Mouse (Mus musculus): Measurements from ENCODE around the gene Sec14l1. TPM values are rescaled to one million over a fixed set of nuclear protein-coding genes. Genes with fewer than 3 reads are reported as not detected.

Sec14l1 gene
- polyA plus RNA-seq, 1 experiment from 2014 or later = 41.6 TPM

DNA sequence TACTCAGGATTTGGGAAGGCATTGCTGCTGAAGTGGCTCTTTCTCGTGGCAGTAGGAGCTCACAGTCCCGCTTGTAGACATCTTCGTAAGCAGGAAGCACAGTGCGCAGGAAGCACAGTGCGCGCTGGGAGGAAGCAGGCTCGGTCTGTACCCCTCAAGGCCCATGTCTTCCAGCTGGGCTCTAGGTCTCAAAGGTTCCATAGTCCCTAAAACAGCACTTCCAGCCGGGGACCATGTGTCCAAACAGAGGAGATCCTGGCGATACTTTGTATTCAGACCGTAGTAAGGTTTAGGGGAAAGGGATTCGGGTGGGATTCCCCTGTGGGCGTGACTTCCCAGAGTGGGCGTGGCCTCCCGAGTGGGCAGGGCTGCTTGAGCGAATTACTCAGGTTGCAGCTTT, 60.0 kb downstream of the Sec14l1 start:
- H3K9ac ChIP-seq (replicated peaks; ENCODE audit: low read depth, low read length) = no peak overlapping the region

DNA sequence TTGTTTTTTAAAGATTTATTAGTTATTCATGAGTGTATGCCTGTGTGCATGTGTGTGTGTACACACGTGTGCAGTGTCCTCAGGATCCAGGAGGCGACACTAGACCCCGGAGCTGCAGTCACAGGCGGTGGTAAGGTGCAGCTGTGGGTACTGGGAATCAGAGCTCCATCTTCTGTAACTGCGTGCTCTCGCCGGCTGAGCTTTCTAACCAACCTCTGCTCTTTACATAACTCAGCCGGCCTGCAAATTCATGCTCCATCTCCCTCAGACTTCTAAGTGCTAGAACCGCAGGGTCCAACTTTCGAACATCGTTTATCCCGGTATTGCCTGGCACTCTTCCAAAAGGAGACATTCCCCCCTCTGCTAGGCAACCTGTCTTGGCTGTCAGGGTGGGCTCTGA, 60.5 kb downstream of the Sec14l1 start:
- H3K4me1 ChIP-seq (ENCODE audit: control insufficient read depth, insufficient read depth, low read length) = peaks cover 5% of the 10 kb centered on the region; the same call in 1 of the 2 replicates
- no peak overlapping the region for H3K4me2 ChIP-seq (ENCODE audit: low read depth, low read length)
- H3K36me3 ChIP-seq (ENCODE audit: control insufficient read depth, insufficient read depth, low read length) = no peaks in the 10 kb centered on the region
- WGBS = 66% methylated on average over 12 of the region's 12 CpGs
- H3K9ac ChIP-seq (replicated peaks; ENCODE audit: low read depth, low read length) = no peak overlapping the region
- no peaks in the 10 kb centered on the region for H3K9me3 ChIP-seq (ENCODE audit: control insufficient read depth, low read length)
- no peak overlapping the region for H3K27ac ChIP-seq (ENCODE audit: low read depth, low read length)
- ATAC-seq (ENCODE audit: low read depth) = no peak
- no peak overlapping the region for H3K4me3 ChIP-seq (ENCODE audit: low read depth, low read length)
- no peaks in the 10 kb centered on the region for H3K27me3 ChIP-seq (ENCODE audit: control insufficient read depth, insufficient read depth, low read length)

More for the DNA sequence above, 60.0 kb downstream of the Sec14l1 start:
- Histone ChIP-seq H3K4me1 (ENCODE audit: control insufficient read depth, insufficient read depth, low read length) (peaks cover 5% of the 10 kb centered on the region; the same call in 1 of the 2 replicates), H3K4me3 (ENCODE audit: low read depth, low read length) (no peak overlapping the region), H3K36me3 (ENCODE audit: control insufficient read depth, insufficient read depth, low read length) (no peaks in the 10 kb centered on the region), H3K4me2 (ENCODE audit: low read depth, low read length) (peak overlapping the region; percentile 30), H3K27me3 (ENCODE audit: control insufficient read depth, insufficient read depth, low read length) (no peaks in the 10 kb centered on the region), H3K27ac (ENCODE audit: low read depth, low read length) (peak overlapping the region; percentile 34; the same call in 1 of the 2 replicates), H3K9me3 (ENCODE audit: control insufficient read depth, low read length) (no peaks in the 10 kb centered on the region)
- WGBS = 44% methylated on average over 15 of the region's 15 CpGs
- ATAC-seq (ENCODE audit: low read depth) = no peak

DNA sequence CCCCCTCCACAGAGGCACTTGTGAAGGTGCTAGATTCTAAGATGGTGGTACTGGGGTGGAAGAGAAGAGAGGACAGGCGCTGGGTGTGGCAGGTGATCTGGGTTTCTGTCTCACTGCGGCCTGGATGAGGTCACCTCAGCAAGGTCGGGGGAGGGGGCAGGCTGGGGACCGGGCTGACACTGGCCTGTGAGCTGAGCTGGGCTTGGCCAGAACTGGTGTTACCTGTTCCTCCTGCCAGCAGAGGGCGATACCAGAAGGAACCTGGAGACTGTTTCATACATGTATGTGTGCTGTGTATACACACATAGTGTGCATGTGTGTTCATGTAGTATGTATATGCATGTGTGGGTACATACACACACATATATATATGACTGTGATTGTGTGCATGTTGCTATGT, 61.3 kb downstream of the Sec14l1 start:
- WGBS = 36% methylated on average over 5 of the region's 5 CpGs
- no peak overlapping the region for H3K27ac ChIP-seq (ENCODE audit: low read depth, low read length)
- H3K4me2 ChIP-seq (ENCODE audit: low read depth, low read length) = no peak overlapping the region
- peaks cover 5% of the 10 kb centered on the region; the same call in 1 of the 2 replicates for H3K4me1 ChIP-seq (ENCODE audit: control insufficient read depth, insufficient read depth, low read length)
- no peak overlapping the region for H3K9ac ChIP-seq (replicated peaks; ENCODE audit: low read depth, low read length)
- no peaks in the 10 kb centered on the region for H3K9me3 ChIP-seq (ENCODE audit: control insufficient read depth, low read length)
- no peak overlapping the region for H3K4me3 ChIP-seq (ENCODE audit: low read depth, low read length)
- ATAC-seq (ENCODE audit: low read depth) = 0 out of 2 replicates have a peak, but pooled peaks have one; percentile 28
- H3K36me3 ChIP-seq (ENCODE audit: control insufficient read depth, insufficient read depth, low read length) = no peaks in the 10 kb centered on the region
- H3K27me3 ChIP-seq (ENCODE audit: control insufficient read depth, insufficient read depth, low read length) = no peaks in the 10 kb centered on the region

DNA sequence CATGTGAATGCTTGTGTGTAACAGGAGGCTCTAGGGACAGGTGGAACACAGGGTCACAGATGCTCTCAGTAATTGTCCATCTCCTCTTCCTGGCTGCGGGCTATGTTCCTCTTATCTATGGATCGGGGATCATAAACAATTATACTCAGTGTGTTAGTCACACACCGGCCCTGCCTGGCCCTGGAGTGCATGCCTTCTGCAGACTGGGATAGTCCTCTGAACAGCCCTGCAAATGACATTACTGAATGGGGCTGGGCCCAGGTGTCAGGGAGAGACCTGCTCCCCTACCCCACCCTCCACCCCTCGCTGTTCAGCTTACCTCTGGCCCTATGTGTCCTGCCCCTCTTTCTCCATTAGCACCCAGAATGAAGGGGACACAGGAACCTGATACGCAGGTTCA, 61.9 kb downstream of the Sec14l1 start:
- no peaks in the 10 kb centered on the region for H3K9me3 ChIP-seq (ENCODE audit: control insufficient read depth, low read length)
- 69% methylated on average over 5 of the region's 5 CpGs for WGBS
- H3K4me1 ChIP-seq (ENCODE audit: control insufficient read depth, insufficient read depth, low read length) = peaks cover 5% of the 10 kb centered on the region; the same call in 1 of the 2 replicates
- peak; percentile 25; the same call in 1 of the 2 replicates for ATAC-seq (ENCODE audit: low read depth)
- no peaks in the 10 kb centered on the region for H3K27me3 ChIP-seq (ENCODE audit: control insufficient read depth, insufficient read depth, low read length)
- H3K27ac ChIP-seq (ENCODE audit: low read depth, low read length) = no peak overlapping the region
- H3K4me3 ChIP-seq (ENCODE audit: low read depth, low read length) = no peak overlapping the region
- H3K36me3 ChIP-seq (ENCODE audit: control insufficient read depth, insufficient read depth, low read length) = no peaks in the 10 kb centered on the region
- H3K9ac ChIP-seq (replicated peaks; ENCODE audit: low read depth, low read length) = no peak overlapping the region; the same call in 1 of the 2 replicates
- no peak overlapping the region for H3K4me2 ChIP-seq (ENCODE audit: low read depth, low read length)

DNA sequence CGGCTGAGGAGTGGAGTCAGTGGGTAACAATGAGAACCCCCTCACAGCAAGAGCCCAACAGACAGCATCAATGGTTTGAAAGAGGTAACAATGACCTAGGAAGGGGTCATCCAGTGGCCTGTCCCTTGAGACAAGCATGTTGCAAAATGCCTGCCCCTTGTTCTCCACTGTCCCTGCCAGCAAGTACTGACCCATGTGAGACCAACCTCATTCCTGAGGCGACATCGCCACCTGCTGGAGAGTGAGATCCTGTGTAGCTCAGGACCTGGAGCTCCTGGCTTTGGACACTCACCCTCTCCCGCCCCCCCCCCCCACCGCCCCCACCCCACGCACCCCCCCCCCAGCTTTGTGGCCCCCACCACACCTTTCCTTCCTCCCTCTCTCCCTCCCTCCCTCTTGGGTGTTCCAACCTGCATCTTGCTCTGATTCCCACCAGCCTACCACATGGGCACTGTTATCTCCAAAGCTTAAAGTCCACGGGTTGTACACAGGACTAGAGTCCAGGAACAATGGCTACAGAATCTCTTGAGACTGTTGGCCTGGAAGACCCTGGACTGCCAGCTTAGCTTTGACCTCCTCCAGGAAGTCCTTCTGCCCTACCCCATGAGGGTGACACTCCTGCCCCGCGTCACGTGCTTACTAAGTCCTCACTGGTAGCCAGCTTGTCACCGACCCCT, 62.5 kb downstream of the Sec14l1 start:
- no peaks in the 10 kb centered on the region for H3K9me3 ChIP-seq (ENCODE audit: control insufficient read depth, low read length)
- H3K27ac ChIP-seq (ENCODE audit: low read depth, low read length) = no peak overlapping the region
- H3K9ac ChIP-seq (replicated peaks; ENCODE audit: low read depth, low read length) = no peak overlapping the region; the same call in 1 of the 2 replicates
- 67% methylated on average over 8 of the region's 11 CpGs for WGBS
- peak; percentile 81 for ATAC-seq (ENCODE audit: low read depth)
- peaks cover 5% of the 10 kb centered on the region; the same call in 1 of the 2 replicates for H3K4me1 ChIP-seq (ENCODE audit: control insufficient read depth, insufficient read depth, low read length)
- H3K4me2 ChIP-seq (ENCODE audit: low read depth, low read length) = no peak overlapping the region
- no peak overlapping the region for H3K4me3 ChIP-seq (ENCODE audit: low read depth, low read length)
- no peaks in the 10 kb centered on the region for H3K36me3 ChIP-seq (ENCODE audit: control insufficient read depth, insufficient read depth, low read length)
- H3K27me3 ChIP-seq (ENCODE audit: control insufficient read depth, insufficient read depth, low read length) = no peaks in the 10 kb centered on the region

DNA sequence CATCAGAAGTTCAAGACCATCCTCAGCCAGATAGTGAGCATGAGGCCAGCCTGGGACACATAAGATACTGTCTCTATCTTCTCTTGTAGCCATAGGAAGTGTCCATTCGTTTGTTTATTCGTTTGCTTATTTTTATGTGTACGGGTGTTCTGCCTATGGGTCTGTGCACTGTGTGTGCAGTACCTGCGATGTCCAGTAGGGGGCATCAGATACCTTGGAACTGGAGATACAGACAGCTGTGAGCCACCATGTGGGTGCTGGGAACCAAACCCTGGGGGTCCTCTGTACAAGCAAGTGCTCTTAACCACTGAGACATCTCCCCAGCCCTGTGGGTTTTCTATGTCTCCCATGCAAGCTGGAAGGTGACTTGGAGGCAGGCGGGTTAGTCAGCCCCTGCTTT, 64.9 kb downstream of the Sec14l1 start:
- H3K4me3 ChIP-seq (ENCODE audit: low read depth, low read length) = no peak overlapping the region
- H3K36me3 ChIP-seq (ENCODE audit: control insufficient read depth, insufficient read depth, low read length) = no peaks in the 10 kb centered on the region
- H3K9me3 ChIP-seq (ENCODE audit: control insufficient read depth, low read length) = no peaks in the 10 kb centered on the region
- no peak overlapping the region for H3K9ac ChIP-seq (replicated peaks; ENCODE audit: low read depth, low read length)
- H3K4me1 ChIP-seq (ENCODE audit: control insufficient read depth, insufficient read depth, low read length) = peaks cover 3% of the 10 kb centered on the region; the same call in 1 of the 2 replicates
- H3K27me3 ChIP-seq (ENCODE audit: control insufficient read depth, insufficient read depth, low read length) = no peaks in the 10 kb centered on the region
- no peak overlapping the region for H3K27ac ChIP-seq (ENCODE audit: low read depth, low read length)
- no peak for ATAC-seq (ENCODE audit: low read depth)
- WGBS = 89% methylated on average over 5 of the region's 5 CpGs
- H3K4me2 ChIP-seq (ENCODE audit: low read depth, low read length) = no peak overlapping the region

DNA sequence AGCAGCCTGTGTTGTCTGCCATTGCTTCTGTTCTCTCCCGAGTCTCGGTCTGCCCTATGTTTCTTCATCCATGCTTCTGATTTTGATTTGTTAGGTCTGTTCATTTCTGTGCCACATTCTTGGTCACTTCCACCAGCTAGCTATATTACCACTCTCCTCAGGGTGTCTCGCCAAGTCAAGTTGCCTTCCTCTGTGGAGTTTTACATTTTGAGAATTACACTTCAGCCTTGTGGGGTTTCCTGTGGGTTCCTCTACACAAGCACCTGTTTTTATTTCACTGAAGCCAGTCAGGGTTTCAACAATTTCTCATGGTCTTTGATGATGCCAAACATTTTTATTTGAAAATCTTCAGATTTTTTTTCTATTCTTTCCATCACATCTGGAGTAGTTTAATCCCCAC, 67.8 kb downstream of the Sec14l1 start:
- Histone ChIP-seq H3K9ac (replicated peaks; ENCODE audit: low read depth, low read length) (no peak overlapping the region), H3K36me3 (ENCODE audit: control insufficient read depth, insufficient read depth, low read length) (no peaks in the 10 kb centered on the region), H3K9me3 (ENCODE audit: control insufficient read depth, low read length) (no peaks in the 10 kb centered on the region), H3K4me1 (ENCODE audit: control insufficient read depth, insufficient read depth, low read length) (no peaks in the 10 kb centered on the region), H3K4me3 (ENCODE audit: low read depth, low read length) (no peak overlapping the region), H3K27me3 (ENCODE audit: control insufficient read depth, insufficient read depth, low read length) (no peaks in the 10 kb centered on the region), H3K4me2 (ENCODE audit: low read depth, low read length) (no peak overlapping the region), H3K27ac (ENCODE audit: low read depth, low read length) (no peak overlapping the region)
- WGBS = 90% methylated on average over 3 of the region's 3 CpGs
- no peak for ATAC-seq (ENCODE audit: low read depth)

DNA sequence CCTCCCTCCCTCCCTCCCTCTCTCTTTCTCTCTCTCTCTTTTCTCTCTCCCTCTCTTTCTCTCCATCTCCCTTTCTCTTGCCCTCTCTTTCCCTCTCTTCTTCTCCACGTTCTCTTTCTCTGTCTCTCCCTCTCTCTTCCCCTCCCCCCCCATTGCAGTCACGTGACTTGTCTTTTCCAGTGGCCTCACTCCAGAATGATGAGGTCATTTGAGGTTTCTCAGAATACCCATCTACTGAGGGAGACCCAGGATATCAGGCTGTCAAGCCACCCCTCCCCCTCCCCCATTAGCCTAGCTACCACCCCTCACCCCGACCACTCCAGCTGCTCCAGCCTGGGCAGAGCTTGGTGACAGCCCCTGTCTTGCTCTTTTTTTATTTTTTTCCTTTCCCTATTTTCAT, 68.3 kb downstream of the Sec14l1 start:
- Histone ChIP-seq H3K27me3 (ENCODE audit: control insufficient read depth, insufficient read depth, low read length) (no peaks in the 10 kb centered on the region), H3K36me3 (ENCODE audit: control insufficient read depth, insufficient read depth, low read length) (no peaks in the 10 kb centered on the region), H3K4me2 (ENCODE audit: low read depth, low read length) (no peak overlapping the region), H3K9ac (replicated peaks; ENCODE audit: low read depth, low read length) (no peak overlapping the region), H3K9me3 (ENCODE audit: control insufficient read depth, low read length) (no peaks in the 10 kb centered on the region), H3K27ac (ENCODE audit: low read depth, low read length) (no peak overlapping the region), H3K4me3 (ENCODE audit: low read depth, low read length) (no peak overlapping the region), H3K4me1 (ENCODE audit: control insufficient read depth, insufficient read depth, low read length) (no peaks in the 10 kb centered on the region)
- WGBS = 76% methylated on average over 3 of the region's 3 CpGs
- no peak for ATAC-seq (ENCODE audit: low read depth)

DNA sequence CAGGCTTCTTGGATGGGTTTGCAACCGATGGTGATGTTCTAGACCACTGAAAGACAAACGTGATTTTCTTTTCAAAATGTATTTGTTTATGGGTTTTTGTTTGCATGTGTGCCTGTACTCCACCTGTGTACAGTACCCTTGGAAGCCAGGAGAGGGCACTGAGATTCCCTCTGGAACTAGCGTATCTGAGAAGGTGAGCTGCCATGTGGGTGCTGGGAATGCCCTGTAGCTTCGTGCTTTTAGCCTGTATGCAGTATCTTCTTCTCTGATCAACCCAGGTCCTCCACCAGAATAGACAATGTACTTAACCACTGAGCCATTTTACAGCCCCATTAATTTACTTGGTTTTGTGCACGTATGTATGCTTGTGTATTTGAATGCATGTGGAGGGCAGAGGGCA, 68.9 kb downstream of the Sec14l1 start:
- Histone ChIP-seq H3K27me3 (ENCODE audit: control insufficient read depth, insufficient read depth, low read length) (no peaks in the 10 kb centered on the region), H3K4me1 (ENCODE audit: control insufficient read depth, insufficient read depth, low read length) (no peaks in the 10 kb centered on the region), H3K4me3 (ENCODE audit: low read depth, low read length) (no peak overlapping the region), H3K9me3 (ENCODE audit: control insufficient read depth, low read length) (no peaks in the 10 kb centered on the region), H3K9ac (replicated peaks; ENCODE audit: low read depth, low read length) (no peak overlapping the region), H3K4me2 (ENCODE audit: low read depth, low read length) (no peak overlapping the region), H3K27ac (ENCODE audit: low read depth, low read length) (no peak overlapping the region), H3K36me3 (ENCODE audit: control insufficient read depth, insufficient read depth, low read length) (no peaks in the 10 kb centered on the region)
- ATAC-seq (ENCODE audit: low read depth) = no peak
- 74% methylated on average over 5 of the region's 5 CpGs for WGBS

Data from neural tube, embryonic 14.5 days (tissue).